Mouse (Mus musculus) left cerebral cortex, adult 9 months (tissue): ENCODE measurements around the gene Styxl1.

Experiments used
- DNase-seq, 2 experiments: peaks; one replicate each; pipeline ENCODE4 v3.0.0; 2022; ENCODE audit warnings: low spot score in 2 of 2

Styxl1 gene

GRCm38 (mm10) chr5:135725991-135726390 lies 52.2 kb downstream of the Styxl1 start:
- DNase-seq, result no peak

- DNase-seq, result peak; percentile 48 to 62
These were observed 52.8 kb downstream of the Styxl1 start for GRCm38 (mm10) chr5:135725391-135725841.

GRCm38 (mm10) chr5:135724536-135725322 lies 53.5 kb downstream of the Styxl1 start:
- DNase-seq, result no peak

- DNase-seq, result no peak
These were observed 54.9 kb downstream of the Styxl1 start for GRCm38 (mm10) chr5:135723165-135723751.

- DNase-seq, result peak in 1 of 2 experiments; percentile 65
These were observed 56.1 kb downstream of the Styxl1 start for GRCm38 (mm10) chr5:135722121-135722520.

GRCm38 (mm10) chr5:135721076-135721475 lies 57.1 kb downstream of the Styxl1 start:
- no peak for DNase-seq

- no peak for DNase-seq
These were observed 58.1 kb downstream of the Styxl1 start for GRCm38 (mm10) chr5:135720121-135720520.

GRCm38 (mm10) chr5:135719586-135720120 lies 58.5 kb downstream of the Styxl1 start:
- no peak for DNase-seq

GRCm38 (mm10) chr5:135715624-135716023 lies 62.6 kb downstream of the Styxl1 start:
- DNase-seq, result no peak

GRCm38 (mm10) chr5:135713441-135714218 lies 64.6 kb downstream of the Styxl1 start:
- peak in 1 of 2 experiments; percentile 61 for DNase-seq

- DNase-seq, result peak; percentile 52 to 82
These were observed 65.4 kb downstream of the Styxl1 start for GRCm38 (mm10) chr5:135712803-135713202.

GRCm38 (mm10) chr5:135711582-135712355 lies 66.4 kb downstream of the Styxl1 start:
- no peak for DNase-seq

- peak in 1 of 2 experiments; percentile 58 for DNase-seq
These were observed 67.5 kb downstream of the Styxl1 start for GRCm38 (mm10) chr5:135710599-135711214.

- no peak for DNase-seq
These were observed 68.5 kb downstream of the Styxl1 start for GRCm38 (mm10) chr5:135709716-135710115.

- no peak for DNase-seq
These were observed 70.3 kb downstream of the Styxl1 start for GRCm38 (mm10) chr5:135707855-135708254.

- no peak for DNase-seq
These were observed 71.1 kb downstream of the Styxl1 start for GRCm38 (mm10) chr5:135707039-135707438.

GRCm38 (mm10) chr5:135705383-135705782 lies 72.8 kb downstream of the Styxl1 start:
- DNase-seq, result no peak

- DNase-seq, result no peak
These were observed 74.8 kb downstream of the Styxl1 start for GRCm38 (mm10) chr5:135703431-135703830.

- DNase-seq, result peak; percentile 77 to 81
These were observed 75.4 kb downstream of the Styxl1 start for GRCm38 (mm10) chr5:135702682-135703192.

GRCm38 (mm10) chr5:135702190-135702589 lies 76.0 kb downstream of the Styxl1 start:
- DNase-seq, result no peak

GRCm38 (mm10) chr5:135701601-135702000 lies 76.6 kb downstream of the Styxl1 start:
- DNase-seq, result no peak
